Mouse (Mus musculus) cortical plate, adult 2 months (tissue): ENCODE results near the gene Gm10134.

Source experiments
- CTCF ChIP-seq: fragments of 200-500 bp; IDR thresholded peaks from 2 replicates; pipeline ENCODE4 v1.5.1; 2011; ENCODE audit warnings: mild to moderate bottlenecking, control low read depth, low read length; ENCODE audit not compliant: insufficient read depth; ENCODE audit errors: extremely low read depth
- POLR2A ChIP-seq: fragments of 200-500 bp; IDR thresholded peaks from 2 replicates; pipeline ENCODE4 v1.6.1; 2011; ENCODE audit warnings: mild to moderate bottlenecking, low read length, control low read depth; ENCODE audit not compliant: insufficient read depth; ENCODE audit errors: extremely low read depth

DNA sequence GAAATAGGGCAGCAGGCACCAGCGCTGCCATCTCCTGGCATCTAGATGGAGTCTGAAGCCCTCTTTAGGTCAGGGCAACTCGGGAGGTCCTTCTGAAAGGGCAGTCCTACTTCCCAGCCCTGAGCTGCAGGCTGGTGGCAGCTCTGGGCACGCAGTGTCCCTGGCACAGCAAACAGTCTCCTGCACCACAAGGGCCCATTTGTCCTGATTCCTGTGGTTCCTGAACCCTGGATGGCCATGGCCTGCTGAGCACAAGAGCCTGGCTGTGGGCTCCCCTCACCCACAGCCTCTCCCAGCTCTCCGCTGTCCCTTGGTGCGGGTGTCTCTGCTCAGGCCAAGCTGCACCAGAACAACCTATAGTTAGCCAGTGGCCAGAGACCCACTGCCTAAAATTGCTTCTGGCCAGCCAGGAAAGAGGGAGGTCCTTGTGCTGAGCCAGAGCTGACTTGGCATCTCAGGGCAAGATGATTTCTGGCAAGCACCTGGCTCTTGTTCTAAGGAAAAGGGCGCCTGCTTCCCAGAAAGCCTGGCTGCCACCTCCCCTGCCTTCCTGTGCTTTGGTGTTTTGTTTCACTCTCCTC is 15.8 kb downstream of the Gm10134 start:
- TF ChIP-seq POLR2A (no peak), CTCF (no peak)
